Mouse (Mus musculus) cortical plate, adult 2 months (tissue): ENCODE data around the gene Dad1.

ENCODE experiments used
- CTCF ChIP-seq: fragments of 200-500 bp; IDR thresholded peaks from 2 replicates; pipeline ENCODE4 v1.5.1; 2011; ENCODE audit warnings: mild to moderate bottlenecking, control low read depth, low read length; ENCODE audit not compliant: insufficient read depth; ENCODE audit errors: extremely low read depth
- POLR2A ChIP-seq: fragments of 200-500 bp; IDR thresholded peaks from 2 replicates; pipeline ENCODE4 v1.6.1; 2011; ENCODE audit warnings: mild to moderate bottlenecking, low read length, control low read depth; ENCODE audit not compliant: insufficient read depth; ENCODE audit errors: extremely low read depth

- no peak for TF ChIP-seq POLR2A
- TF ChIP-seq CTCF, result no peak
These were observed 20.9 kb downstream of the Dad1 start for GRCm38 (mm10) chr14:54232811-54233558.
